Mouse (Mus musculus) CH12.LX (cell line): ENCODE data around the gene Cox6b2. TPM values are rescaled to one million over a fixed set of nuclear protein-coding genes. Genes with fewer than 3 reads are reported as not detected.

ENCODE experiments used
- DNase-seq: peaks from one replicate; pipeline ENCODE4 v3.0.0-alpha.2; 2013; ENCODE audit errors: extremely low read depth
- H3K27ac ChIP-seq: 2 replicates; pipeline ENCODE4 v1.5.1; 2012; ENCODE audit warnings: low read depth, mild to moderate bottlenecking, control low read depth, moderate library complexity; ENCODE audit not compliant: insufficient read depth
- H3K27me3 ChIP-seq: replicated peaks from 2 replicates; pipeline ENCODE3; 2012; ENCODE audit warnings: inconsistent platforms
- H3K36me3 ChIP-seq, 2 experiments: replicated peaks in 1 of 2; 2 replicates each; pipeline versions ENCODE3 to v1.6.1; 2012; ENCODE audit warnings: inconsistent platforms in 1 of 2, low read length in 1 of 2, mild to moderate bottlenecking in 1 of 2, mixed read lengths in 1 of 2, moderate library complexity in 1 of 2; ENCODE audit not compliant: control insufficient read depth in 1 of 2, insufficient read depth in 1 of 2
- H3K4me1 ChIP-seq, 2 experiments: 2 replicates each; pipeline ENCODE4 v1.6.1; 2012; ENCODE audit warnings: inconsistent platforms in 1 of 2, moderate library complexity in 1 of 2; ENCODE audit not compliant: insufficient read depth in 2 of 2, control insufficient read depth in 1 of 2
- H3K4me2 ChIP-seq: 2 replicates; pipeline ENCODE4 v1.6.1; 2012; ENCODE audit warnings: low read depth, mild to moderate bottlenecking, control low read depth; ENCODE audit not compliant: poor library complexity, insufficient read depth, severe bottlenecking
- H3K4me3 ChIP-seq, 3 experiments: fragments of 150-350 bp in 1 of 3; sonication (generic) in 1 of 3; replicated peaks in 1 of 3; 2 replicates each; pipeline versions ENCODE3 to v1.5.1; 2011 to 2012; ENCODE audit warnings: low read depth in 2 of 3, low read length in 2 of 3, mild to moderate bottlenecking in 2 of 3, moderate library complexity in 2 of 3, control low read depth in 1 of 3, improper control_type of control experiment in 1 of 3, inconsistent platforms in 1 of 3, mixed read lengths in 1 of 3; ENCODE audit not compliant: poor library complexity in 1 of 3
- H3K79me2 ChIP-seq: replicated peaks from 2 replicates; pipeline ENCODE4 v1.6.1; 2012; ENCODE audit warnings: mild to moderate bottlenecking, moderate library complexity; ENCODE audit not compliant: control insufficient read depth, poor library complexity, insufficient read depth, severe bottlenecking; ENCODE audit errors: extremely low read depth
- H3K9ac ChIP-seq: 2 replicates; pipeline ENCODE4 v1.6.1; 2012; ENCODE audit warnings: low read depth, mild to moderate bottlenecking, control low read depth, moderate library complexity; ENCODE audit not compliant: insufficient read depth
- H3K9me3 ChIP-seq: replicated peaks from 2 replicates; pipeline ENCODE3; 2012; ENCODE audit warnings: low read length, inconsistent platforms, mixed read lengths
- BHLHE40 ChIP-seq: IDR thresholded peaks from 2 replicates; pipeline ENCODE4 v1.6.1; 2011; ENCODE audit warnings: mild to moderate bottlenecking, low read depth, low read length, improper control_type of control experiment
- CHD1 ChIP-seq: IDR thresholded peaks from 2 replicates; pipeline ENCODE4 v1.6.1; 2012; ENCODE audit warnings: low read depth, low read length, improper control_type of control experiment, inconsistent platforms
- CHD2 ChIP-seq: IDR thresholded peaks from 2 replicates; pipeline ENCODE4 v1.6.1; 2011; ENCODE audit warnings: low read length, improper control_type of control experiment
- CTCF ChIP-seq, 2 experiments: IDR thresholded peaks in 1 of 2; conservative IDR thresholded peaks in 1 of 2; 2 replicates each; pipeline ENCODE4 v1.5.1; 2011 to 2012; ENCODE audit warnings: low read depth in 2 of 2, low read length in 2 of 2, improper control_type of control experiment in 1 of 2, inconsistent platforms in 1 of 2, mild to moderate bottlenecking in 1 of 2, moderate library complexity in 1 of 2
- ELF1 ChIP-seq: IDR thresholded peaks from 2 replicates; pipeline ENCODE4 v1.6.1; 2014; ENCODE audit warnings: low read depth, mild to moderate bottlenecking, inconsistent platforms, low read length, improper control_type of control experiment
- ETS1 ChIP-seq: conservative IDR thresholded peaks from 2 replicates; pipeline ENCODE4 v1.6.1; 2012; ENCODE audit warnings: low read depth, mild to moderate bottlenecking, inconsistent platforms, low read length, improper control_type of control experiment, moderate library complexity
- GABPA ChIP-seq: IDR thresholded peaks from 2 replicates; pipeline ENCODE4 v1.6.1; 2012; ENCODE audit warnings: low read depth, low read length, improper control_type of control experiment, inconsistent platforms; ENCODE audit not compliant: insufficient replicate concordance
- JUN ChIP-seq: IDR thresholded peaks from 2 replicates; pipeline ENCODE4 v1.6.1; 2011; ENCODE audit warnings: low read depth, mild to moderate bottlenecking, low read length, improper control_type of control experiment, moderate library complexity; ENCODE audit not compliant: insufficient read depth
- KAT2A ChIP-seq: IDR thresholded peaks from 2 replicates; pipeline ENCODE4 v1.6.1; 2012; ENCODE audit warnings: low read length, improper control_type of control experiment, inconsistent platforms; ENCODE audit not compliant: insufficient replicate concordance
- MAFK ChIP-seq: IDR thresholded peaks from 2 replicates; pipeline ENCODE4 v1.6.1; 2011; ENCODE audit warnings: low read length, improper control_type of control experiment; ENCODE audit not compliant: insufficient replicate concordance
- MAX ChIP-seq: IDR thresholded peaks from 2 replicates; pipeline ENCODE4 v1.6.1; 2011; ENCODE audit warnings: low read length, improper control_type of control experiment
- MEF2A ChIP-seq: IDR thresholded peaks from 2 replicates; pipeline ENCODE4 v1.6.1; 2014; ENCODE audit warnings: low read depth, mild to moderate bottlenecking, inconsistent platforms, low read length, improper control_type of control experiment, borderline replicate concordance
- MYC ChIP-seq: IDR thresholded peaks from 2 replicates; pipeline ENCODE4 v1.6.1; 2011; ENCODE audit warnings: low read depth, mild to moderate bottlenecking, improper control_type of control experiment, low read length
- PAX5 ChIP-seq: IDR thresholded peaks from 2 replicates; pipeline ENCODE4 v1.6.1; 2012; ENCODE audit warnings: low read length, inconsistent platforms, mixed read lengths
- POLR2A ChIP-seq: IDR thresholded peaks from 2 replicates; pipeline ENCODE4 v1.6.1; 2011; ENCODE audit warnings: low read depth, mild to moderate bottlenecking, improper control_type of control experiment, low read length
- POLR2AphosphoS2 ChIP-seq: IDR thresholded peaks from 2 replicates; pipeline ENCODE4 v1.6.1; 2011; ENCODE audit warnings: low read depth, low read length, improper control_type of control experiment
- SMC3 ChIP-seq: IDR thresholded peaks from 2 replicates; pipeline ENCODE4 v1.6.1; 2011; ENCODE audit warnings: low read depth, low read length, improper control_type of control experiment
- TBP ChIP-seq: conservative IDR thresholded peaks from 2 replicates; pipeline ENCODE4 v1.6.1; 2011; ENCODE audit warnings: low read depth, low read length, improper control_type of control experiment
- UBTF ChIP-seq: IDR thresholded peaks from 2 replicates; pipeline ENCODE4 v1.6.1; 2012; ENCODE audit warnings: low read depth, mild to moderate bottlenecking, inconsistent platforms, low read length, improper control_type of control experiment, moderate library complexity
- USF2 ChIP-seq: conservative IDR thresholded peaks from 2 replicates; pipeline ENCODE4 v1.6.1; 2011; ENCODE audit warnings: low read depth, low read length, improper control_type of control experiment
- ZC3H11A ChIP-seq: IDR thresholded peaks from 2 replicates; pipeline ENCODE4 v1.6.1; 2012; ENCODE audit warnings: low read depth, mild to moderate bottlenecking, inconsistent platforms, low read length, improper control_type of control experiment
- ZNF384 ChIP-seq: IDR thresholded peaks from 2 replicates; pipeline ENCODE4 v1.6.1; 2012; ENCODE audit warnings: low read depth, low read length, improper control_type of control experiment, inconsistent platforms
- dilution Hi-C: fragments of 300-500 bp; cut with MboI; formaldehyde crosslinking; loops from 2 replicates; pipeline ENCODE4 v1.14.3; 2020; ENCODE audit warnings: low sequenced_read_pairs; ENCODE audit not compliant: extremely low pct_unique_long_range_greater_than_20kb, extremely low pct_ligation_motif_present
- in situ Hi-C: fragments of 300-500 bp; cut with MboI; formaldehyde crosslinking; loops from 3 replicates; pipeline ENCODE4 v1.14.3; 2019; ENCODE audit warnings: low sequenced_read_pairs, low pct_ligation_motif_present, low pct_unique_long_range_greater_than_20kb, mixed read lengths
- polyA plus RNA-seq: library from polyadenylated mRNA; unstranded; fragments of >175 nt; gene quantifications from 2 replicates; pipeline ENCODE4 v1.2.1, GENCODE M21; 2012; ENCODE audit warnings: low read depth; ENCODE audit not compliant: insufficient read length
- total RNA-seq, 2 experiments: library from RNA; depleted of rRNA; stranded (reverse); fragments of 300-350 nt in 1 of 2; fragments of >200 nt in 1 of 2; gene quantifications; 2 replicates each; pipeline ENCODE4 v1.2.3; 2012 to 2014

The Cox6b2 gene
- total and polyA plus RNA-seq, 3 experiments: not detected

DNA sequence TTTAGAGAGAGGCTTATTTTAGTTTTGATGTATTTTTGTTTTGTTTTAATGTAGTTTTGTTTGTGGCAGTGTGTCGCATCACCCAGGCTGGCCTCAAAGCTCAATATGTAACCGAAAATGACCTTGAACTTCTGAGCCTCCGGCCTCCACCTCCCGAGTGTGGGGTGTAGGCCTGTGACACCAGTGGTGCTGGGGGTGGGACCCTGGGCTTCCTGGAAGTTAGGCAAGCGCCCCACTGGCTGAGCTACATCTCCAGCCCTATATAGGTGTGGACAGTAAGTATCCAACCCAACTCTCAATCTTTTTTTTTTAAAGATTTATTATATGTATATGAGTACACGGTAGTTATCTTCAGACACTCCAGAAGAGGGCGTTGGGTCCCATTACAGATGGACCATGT lies 49.7 kb downstream of the Cox6b2 start:
- no peaks in the 10 kb centered on the region for H3K36me3 ChIP-seq
- no peak for DNase-seq
- H3K79me2 ChIP-seq: no peaks in the 10 kb centered on the region
- no peak overlapping the region for H3K4me3 ChIP-seq
- no peaks in the 10 kb centered on the region for H3K4me1 ChIP-seq
- in situ Hi-C loops: loop anchor here (10.0 kb wide), 1 partner anchor 82 kb away; the partner anchor contains the start of genes Il11, Tmem190 and Tmem238
- dilution Hi-C loops: no loop called here
- H3K9ac ChIP-seq: no peak overlapping the region
- H3K9me3 ChIP-seq: no peaks in the 10 kb centered on the region
- no peaks in the 10 kb centered on the region for H3K27me3 ChIP-seq
- H3K27ac ChIP-seq: no peak overlapping the region
- TF ChIP-seq ELF1 (no peak), UBTF (no peak), MAX (no peak), CHD1 (no peak), USF2 (no peak), KAT2A (no peak), POLR2AphosphoS2 (no peak), TBP (no peak), ETS1 (no peak), JUN (no peak), CTCF (conservative IDR thresholded peaks at IDR 0.05 in 1 of 2, IDR thresholded peaks at IDR 0.05 in 1 of 2; ENCODE audit: low read depth in 2 of 2, low read length in 2 of 2) (no peak; a peak in 1 of 4 replicates), MYC (no peak), BHLHE40 (no peak), MEF2A (no peak), CHD2 (no peak), ZC3H11A (no peak), POLR2A (no peak), PAX5 (no peak)
- H3K4me2 ChIP-seq: no peak overlapping the region

DNA sequence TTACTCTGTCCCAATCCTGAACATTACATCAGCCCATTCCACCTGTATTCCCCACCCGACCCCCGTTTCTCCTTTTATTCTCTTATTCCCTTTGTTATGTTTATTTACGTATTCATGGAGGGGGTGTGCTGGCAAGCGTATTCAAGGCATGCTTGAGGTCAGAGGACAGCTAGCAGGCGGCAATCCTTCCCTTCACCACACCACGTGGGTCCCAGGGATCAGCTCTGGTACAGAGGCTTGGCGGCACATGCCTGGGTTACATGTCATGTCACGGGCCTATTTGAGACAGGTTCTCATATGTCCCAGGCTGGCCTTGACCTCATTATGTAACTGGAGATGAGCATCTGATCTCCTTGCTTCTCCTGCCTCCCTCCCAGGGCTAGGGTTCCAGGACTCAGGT lies 50.6 kb downstream of the Cox6b2 start:
- Histone ChIP-seq H3K27me3 (no peaks in the 10 kb centered on the region), H3K9me3 (no peaks in the 10 kb centered on the region), H3K4me2 (no peak overlapping the region), H3K4me3 (no peak overlapping the region), H3K4me1 (no peaks in the 10 kb centered on the region), H3K9ac (no peak overlapping the region), H3K36me3 (no peaks in the 10 kb centered on the region), H3K27ac (no peak overlapping the region), H3K79me2 (no peaks in the 10 kb centered on the region)
- in situ Hi-C loops: loop anchor here (10.0 kb wide), 1 partner anchor 82 kb away; the partner anchor contains the start of genes Il11, Tmem190 and Tmem238
- dilution Hi-C loops: no loop called here
- TF ChIP-seq SMC3 (no peak), MAFK (no peak), TBP (no peak), ETS1 (no peak), GABPA (no peak), PAX5 (no peak), CHD2 (no peak), ZNF384 (no peak)
- DNase-seq: no peak

Other genes with a start within 250 kb of the Cox6b2 start
Only the 20 nearest of the 27 such genes appear.
- gene Ptprh, start 149.1 kb downstream of the Cox6b2 start, total RNA-seq (2012; rRNA removed): not detected in 2 replicates
- not detected in 2 replicates for gene Ptprh, start 149.1 kb downstream of the Cox6b2 start, total RNA-seq (2014; rRNA removed)
- gene Ptprh, start 149.1 kb downstream of the Cox6b2 start, polyA plus RNA-seq: not detected in 2 replicates
- gene Tmem86b, start 121.7 kb downstream of the Cox6b2 start, total RNA-seq (2012; rRNA removed): 5.9 and 7.2 TPM in 2 replicates
- gene Tmem86b, start 121.7 kb downstream of the Cox6b2 start, total RNA-seq (2014; rRNA removed): 4.3 TPM in 2 replicates
- gene Tmem86b, start 121.7 kb downstream of the Cox6b2 start, polyA plus RNA-seq: 9.1 and 10.6 TPM in 2 replicates
- 85.6 and 91.2 TPM in 2 replicates for gene Ppp6r1, start 94.1 kb downstream of the Cox6b2 start, total RNA-seq (2012; rRNA removed)
- gene Ppp6r1, start 94.1 kb downstream of the Cox6b2 start, total RNA-seq (2014; rRNA removed): 53.0 and 59.2 TPM in 2 replicates
- gene Ppp6r1, start 94.1 kb downstream of the Cox6b2 start, polyA plus RNA-seq: 108 and 118 TPM in 2 replicates
- 131 and 136 TPM in 2 replicates for gene Hspbp1, start 68.0 kb downstream of the Cox6b2 start, total RNA-seq (2012; rRNA removed)
- 92.3 and 98.8 TPM in 2 replicates for gene Hspbp1, start 68.0 kb downstream of the Cox6b2 start, total RNA-seq (2014; rRNA removed)
- 82.7 and 90.6 TPM in 2 replicates for gene Hspbp1, start 68.0 kb downstream of the Cox6b2 start, polyA plus RNA-seq
- 0.21 and 0.25 TPM in 2 replicates for gene Brsk1, start 62.5 kb downstream of the Cox6b2 start, total RNA-seq (2012; rRNA removed)
- not detected in 2 replicates for gene Brsk1, start 62.5 kb downstream of the Cox6b2 start, total RNA-seq (2014; rRNA removed)
- not detected in 2 replicates for gene Brsk1, start 62.5 kb downstream of the Cox6b2 start, polyA plus RNA-seq
- 0.04 TPM in 1 of 2 replicates, not detected in the other for gene Tmem150b, start 27.8 kb downstream of the Cox6b2 start, total RNA-seq (2012; rRNA removed)
- gene Tmem150b, start 27.8 kb downstream of the Cox6b2 start, total RNA-seq (2014; rRNA removed): 0.15 TPM in 1 of 2 replicates, not detected in the other
- 0.12 and 0.17 TPM in 2 replicates for gene Tmem150b, start 27.8 kb downstream of the Cox6b2 start, polyA plus RNA-seq
- 27.4 and 41.2 TPM in 2 replicates for gene Kmt5c, start 13.0 kb downstream of the Cox6b2 start, total RNA-seq (2012; rRNA removed)
- gene Kmt5c, start 13.0 kb downstream of the Cox6b2 start, total RNA-seq (2014; rRNA removed): 41.3 and 44.0 TPM in 2 replicates
- 46.7 and 52.4 TPM in 2 replicates for gene Kmt5c, start 13.0 kb downstream of the Cox6b2 start, polyA plus RNA-seq
- gene Fam71e2, start 18.2 kb upstream of the Cox6b2 start, total RNA-seq (2012; rRNA removed): not detected in 2 replicates
- gene Fam71e2, start 18.2 kb upstream of the Cox6b2 start, total RNA-seq (2014; rRNA removed): not detected in 2 replicates
- not detected in 2 replicates for gene Fam71e2, start 18.2 kb upstream of the Cox6b2 start, polyA plus RNA-seq
- gene Il11, start 29.8 kb upstream of the Cox6b2 start, total RNA-seq (2012; rRNA removed): 0.17 TPM in 1 of 2 replicates, not detected in the other
- not detected in 2 replicates for gene Il11, start 29.8 kb upstream of the Cox6b2 start, total RNA-seq (2014; rRNA removed)
- gene Il11, start 29.8 kb upstream of the Cox6b2 start, polyA plus RNA-seq: not detected in 2 replicates
- gene Tmem190, start 29.8 kb upstream of the Cox6b2 start, total RNA-seq (2012; rRNA removed): not detected in 2 replicates
- not detected in 2 replicates for gene Tmem190, start 29.8 kb upstream of the Cox6b2 start, total RNA-seq (2014; rRNA removed)
- gene Tmem190, start 29.8 kb upstream of the Cox6b2 start, polyA plus RNA-seq: 0.68 TPM in 1 of 2 replicates, not detected in the other
- gene Tmem238, start 36.6 kb upstream of the Cox6b2 start, total RNA-seq (2012; rRNA removed): 12.3 and 17.7 TPM in 2 replicates
- gene Tmem238, start 36.6 kb upstream of the Cox6b2 start, total RNA-seq (2014; rRNA removed): 4.3 and 5.5 TPM in 2 replicates
- gene Tmem238, start 36.6 kb upstream of the Cox6b2 start, polyA plus RNA-seq: 9.8 and 10.7 TPM in 2 replicates
- 2,147 and 2,603 TPM in 2 replicates for gene Rpl28, start 39.8 kb upstream of the Cox6b2 start, total RNA-seq (2012; rRNA removed)
- 236 and 269 TPM in 2 replicates for gene Rpl28, start 39.8 kb upstream of the Cox6b2 start, total RNA-seq (2014; rRNA removed)
- 526 and 605 TPM in 2 replicates for gene Rpl28, start 39.8 kb upstream of the Cox6b2 start, polyA plus RNA-seq
- 238 and 304 TPM in 2 replicates for gene Ube2s, start 59.5 kb upstream of the Cox6b2 start, total RNA-seq (2012; rRNA removed)
- 707 and 825 TPM in 2 replicates for gene Ube2s, start 59.5 kb upstream of the Cox6b2 start, total RNA-seq (2014; rRNA removed)
- gene Ube2s, start 59.5 kb upstream of the Cox6b2 start, polyA plus RNA-seq: 392 and 452 TPM in 2 replicates
- gene Shisa7, start 91.6 kb upstream of the Cox6b2 start, total RNA-seq (2012; rRNA removed): not detected in 2 replicates
- not detected in 2 replicates for gene Shisa7, start 91.6 kb upstream of the Cox6b2 start, total RNA-seq (2014; rRNA removed)
- gene Shisa7, start 91.6 kb upstream of the Cox6b2 start, polyA plus RNA-seq: not detected in 2 replicates
- 10.8 and 19.5 TPM in 2 replicates for gene Isoc2b, start 117.2 kb upstream of the Cox6b2 start, total RNA-seq (2012; rRNA removed)
- gene Isoc2b, start 117.2 kb upstream of the Cox6b2 start, total RNA-seq (2014; rRNA removed): 10.0 and 10.2 TPM in 2 replicates
- 3.9 and 4.7 TPM in 2 replicates for gene Isoc2b, start 117.2 kb upstream of the Cox6b2 start, polyA plus RNA-seq
- 15.3 and 15.4 TPM in 2 replicates for gene Isoc2a, start 124.1 kb upstream of the Cox6b2 start, total RNA-seq (2012; rRNA removed)
- 8.4 and 8.6 TPM in 2 replicates for gene Isoc2a, start 124.1 kb upstream of the Cox6b2 start, total RNA-seq (2014; rRNA removed)
- 12.9 and 19.0 TPM in 2 replicates for gene Isoc2a, start 124.1 kb upstream of the Cox6b2 start, polyA plus RNA-seq
- gene Gm36210, start 153.4 kb upstream of the Cox6b2 start, total RNA-seq (2012; rRNA removed): 0.17 TPM in 1 of 2 replicates, not detected in the other
- not detected in 2 replicates for gene Gm36210, start 153.4 kb upstream of the Cox6b2 start, total RNA-seq (2014; rRNA removed)
- 0.90 and 1.4 TPM in 2 replicates for gene Gm36210, start 153.4 kb upstream of the Cox6b2 start, polyA plus RNA-seq
- 1.9 and 2.2 TPM in 2 replicates for gene Zfp628, start 162.1 kb upstream of the Cox6b2 start, total RNA-seq (2012; rRNA removed)
- gene Zfp628, start 162.1 kb upstream of the Cox6b2 start, total RNA-seq (2014; rRNA removed): 0.42 and 0.87 TPM in 2 replicates
- gene Zfp628, start 162.1 kb upstream of the Cox6b2 start, polyA plus RNA-seq: 7.1 and 9.4 TPM in 2 replicates
- 0.63 and 1.3 TPM in 2 replicates for gene Nat14, start 168.9 kb upstream of the Cox6b2 start, total RNA-seq (2012; rRNA removed)
- gene Nat14, start 168.9 kb upstream of the Cox6b2 start, total RNA-seq (2014; rRNA removed): 0.27 and 0.88 TPM in 2 replicates
- 0.97 and 1.7 TPM in 2 replicates for gene Nat14, start 168.9 kb upstream of the Cox6b2 start, polyA plus RNA-seq
- gene Ssc5d, start 172.7 kb upstream of the Cox6b2 start, total RNA-seq (2012; rRNA removed): 0.13 and 0.30 TPM in 2 replicates
- gene Ssc5d, start 172.7 kb upstream of the Cox6b2 start, total RNA-seq (2014; rRNA removed): 0.08 and 0.09 TPM in 2 replicates
- gene Ssc5d, start 172.7 kb upstream of the Cox6b2 start, polyA plus RNA-seq: 1.5 and 1.6 TPM in 2 replicates